ENCODE assay signal across 23 mouse cellular contexts in genomic region chr5:74971418-74971817, GRCm38 (mm10).
DNase-seq lines count a peak whose midpoint lies in the region; ATAC-seq and TF ChIP-seq lines count a peak whose summit lies in the region.
"Had no signal": no experiment of that assay in that cellular context is flagged by ENCODE, and none has a peak within 500 bp of the region (broad histone marks: within the 10 kb centered on the region; RNA-seq: fewer than 3 reads in every experiment).

No protein-coding gene starts in this region.

- no peaks in the 10 kb centered on the region for H3K9me3 ChIP-seq in kidney, embryonic 15.5 days (replicated peaks)
- H3K9me3 ChIP-seq in midbrain, embryonic 11.5 days (ENCODE audit: control insufficient read depth, low read length) = no peaks in the 10 kb centered on the region
- H3K9me3 ChIP-seq: limb, embryonic 10.5 days; limb, embryonic 15.5 days; liver, embryonic 13.5 days; megakaryocyte, embryonic 14.5 days; midbrain, embryonic 13.5 days; neural tube, embryonic 13.5 days had no signal

- no peak overlapping the region for H3K4me3 ChIP-seq in gastrocnemius, adult 2 months
- no peak overlapping the region for H3K4me3 ChIP-seq in kidney, embryonic 15.5 days (replicated peaks)
- no peak overlapping the region for H3K4me3 ChIP-seq in midbrain, embryonic 11.5 days (ENCODE audit: low read depth, low read length)
- H3K4me3 ChIP-seq: erythroblast, embryonic 14.5 days; limb, embryonic 10.5 days; limb, embryonic 15.5 days; liver, embryonic 13.5 days; megakaryocyte, embryonic 14.5 days; midbrain, embryonic 13.5 days; neural tube, embryonic 13.5 days had no signal

- H3K27me3 ChIP-seq in kidney, embryonic 15.5 days = no peaks in the 10 kb centered on the region
- H3K27me3 ChIP-seq in midbrain, embryonic 11.5 days (ENCODE audit: control insufficient read depth, insufficient read depth, low read length) = peaks cover 60% of the 10 kb centered on the region
- H3K27me3 ChIP-seq: limb, embryonic 15.5 days; liver, embryonic 13.5 days had no signal

- no peak overlapping the region for H3K9ac ChIP-seq in kidney, embryonic 15.5 days
- H3K9ac ChIP-seq in midbrain, embryonic 11.5 days (ENCODE audit: low read length) = no peak overlapping the region
- H3K9ac ChIP-seq: limb, embryonic 15.5 days; liver, embryonic 13.5 days; midbrain, embryonic 13.5 days; neural tube, embryonic 13.5 days had no signal

- no peaks in the 10 kb centered on the region for H3K36me3 ChIP-seq in kidney, embryonic 15.5 days
- no peaks in the 10 kb centered on the region for H3K36me3 ChIP-seq in midbrain, embryonic 11.5 days (ENCODE audit: control insufficient read depth, insufficient read depth, low read length)
- H3K36me3 ChIP-seq: limb, embryonic 10.5 days; limb, embryonic 15.5 days; liver, embryonic 13.5 days; midbrain, embryonic 13.5 days; neural tube, embryonic 13.5 days had no signal

- no peak for TF ChIP-seq CTCF in gastrocnemius, adult 2 months (IDR thresholded peaks at IDR 0.05)

- H3K27ac ChIP-seq in gastrocnemius, adult 2 months = peak overlapping the region; percentile 50; the same call in 1 of the 2 replicates
- no peak overlapping the region for H3K27ac ChIP-seq in kidney, embryonic 15.5 days
- no peak overlapping the region for H3K27ac ChIP-seq in midbrain, embryonic 11.5 days (ENCODE audit: low read depth, low read length)
- H3K27ac ChIP-seq: limb, embryonic 10.5 days; limb, embryonic 15.5 days; liver, embryonic 13.5 days; midbrain, embryonic 13.5 days; neural tube, embryonic 13.5 days had no signal

- H3K4me2 ChIP-seq in kidney, embryonic 15.5 days = no peak overlapping the region
- H3K4me2 ChIP-seq in midbrain, embryonic 11.5 days = no peak overlapping the region
- H3K4me2 ChIP-seq: limb, embryonic 15.5 days; liver, embryonic 13.5 days; midbrain, embryonic 13.5 days; neural tube, embryonic 13.5 days had no signal

- DNase-seq in gastrocnemius, adult 2 months = peak; percentile 59
- no peak for DNase-seq in gastrocnemius, postnatal 36 days
- peak; percentile 49 to 60 for DNase-seq in heart, adult 9 months (ENCODE audit: low spot score in 2 of 2)
- no peak for DNase-seq in heart, postnatal 4 days
- peak; percentile 42 for DNase-seq in kidney, postnatal 14 days
- no peak for DNase-seq in midbrain, embryonic 11.5 days (ENCODE audit: low spot score, missing footprints)
- DNase-seq in right cerebral cortex, adult 2 months (ENCODE audit: low spot score in 2 of 2) = no peak
- DNase-seq: adrenal gland, postnatal 25 days; cerebellum, adult 11-12 months; cerebellum, adult 9-11 months; liver, embryonic 13.5 days; lung, adult 18-20 months; lung, postnatal 4 days had no signal

- no peak for ATAC-seq in kidney, embryonic 15.5 days (replicated peaks; ENCODE audit: low FRiP score)
- ATAC-seq in midbrain, embryonic 11.5 days (ENCODE audit: low FRiP score) = no peak
- ATAC-seq: forebrain, embryonic 16.5 days; hindbrain, embryonic 16.5 days; lung, postnatal 0 days; midbrain, embryonic 13.5 days had no signal

- WGBS in kidney, embryonic 15.5 days = 71% methylated on average over 7 of the region's 7 CpGs
- WGBS in midbrain, embryonic 11.5 days = 73% methylated on average over 7 of the region's 7 CpGs

- intact Hi-C loops in gastrocnemius, adult 2 months (cut with DNase I) = loop anchor here (5.0 kb wide), 1 partner anchor 76 kb away; no protein-coding TSS in a partner anchor
- intact Hi-C loops in gastrocnemius, postnatal 36 days (cut with DNase I) = no loop called here

- H3K4me1 ChIP-seq in kidney, embryonic 15.5 days = peaks cover 20% of the 10 kb centered on the region
- peaks cover 2% of the 10 kb centered on the region; the same call in 1 of the 2 replicates for H3K4me1 ChIP-seq in midbrain, embryonic 11.5 days (ENCODE audit: control insufficient read depth, insufficient read depth, low read length)
- H3K4me1 ChIP-seq: megakaryocyte, embryonic 14.5 days; midbrain, embryonic 13.5 days had no signal

Comparison
In these comparisons a context has a peak if more than half of its experiments do, and no peak if none do; other contexts are left out.
1. DNase-seq: peak in gastrocnemius, adult 2 months (single experiment), heart, adult 9 months (2 of 2) and kidney, postnatal 14 days (single experiment); none in gastrocnemius, postnatal 36 days (0 of 2), heart, postnatal 4 days (single experiment), midbrain, embryonic 11.5 days (single experiment) and right cerebral cortex, adult 2 months (0 of 2).